Mouse (Mus musculus): Measurements from ENCODE around the gene Nr2e3.

Gene Nr2e3

GRCm38 (mm10) chr9:59960559-59960958 lies at the start of gene Nr2e3:
Gene Nr2e3, minus strand, starts transcription at chr9:59960659.
- in situ Hi-C loops (cut with MseI, MboI): no loop called here

GRCm38 (mm10) chr9:60008936-60009335 lies 48.5 kb upstream of the Nr2e3 start:
- in situ Hi-C loops (cut with MseI, MboI): no loop called here

- in situ Hi-C loops (cut with MseI, MboI): no loop called here
Observed at GRCm38 (mm10) chr9:60002323-60002722, 41.9 kb upstream of the Nr2e3 start.

- in situ Hi-C loops (cut with MseI, MboI): no loop called here
Observed at GRCm38 (mm10) chr9:60001444-60001843, 41.0 kb upstream of the Nr2e3 start.

GRCm38 (mm10) chr9:59997725-59998124 lies 37.3 kb upstream of the Nr2e3 start:
- in situ Hi-C loops (cut with MseI, MboI): no loop called here

GRCm38 (mm10) chr9:59991407-59991806 lies 30.9 kb upstream of the Nr2e3 start:
- in situ Hi-C loops (cut with MseI, MboI): no loop called here

GRCm38 (mm10) chr9:59989864-59990263 lies 29.4 kb upstream of the Nr2e3 start:
- in situ Hi-C loops (cut with MseI, MboI): no loop called here

GRCm38 (mm10) chr9:59985900-59986572 lies 25.6 kb upstream of the Nr2e3 start:
- in situ Hi-C loops (cut with MseI, MboI): no loop called here

GRCm38 (mm10) chr9:59981116-59981515 lies 20.7 kb upstream of the Nr2e3 start:
- in situ Hi-C loops (cut with MseI, MboI): no loop called here

- in situ Hi-C loops (cut with MseI, MboI): no loop called here
Observed at GRCm38 (mm10) chr9:59971263-59971662, 10.8 kb upstream of the Nr2e3 start.

GRCm38 (mm10) chr9:59969383-59969782 lies 8.9 kb upstream of the Nr2e3 start:
- in situ Hi-C loops (cut with MseI, MboI): no loop called here

- in situ Hi-C loops (cut with MseI, MboI): no loop called here
Observed at GRCm38 (mm10) chr9:59965046-59965445, 4.6 kb upstream of the Nr2e3 start.

- in situ Hi-C loops (cut with MseI, MboI): no loop called here
Observed at GRCm38 (mm10) chr9:59964367-59964766, 3.9 kb upstream of the Nr2e3 start.

- in situ Hi-C loops (cut with MseI, MboI): no loop called here
Observed at GRCm38 (mm10) chr9:59961201-59961955, 919 bp upstream of the Nr2e3 start.

GRCm38 (mm10) chr9:59959276-59959675 lies 1.2 kb downstream of the Nr2e3 start:
- in situ Hi-C loops (cut with MseI, MboI): loop anchor here in 1 of 2 experiments (10.0 kb wide), 1 partner anchor 234 kb away; no protein-coding TSS in a partner anchor

- in situ Hi-C loops (cut with MseI, MboI): loop anchor here in 1 of 2 experiments (10.0 kb wide), 1 partner anchor 233 kb away; no protein-coding TSS in a partner anchor
Observed at GRCm38 (mm10) chr9:59958115-59958514, 2.3 kb downstream of the Nr2e3 start.

- in situ Hi-C loops (cut with MseI, MboI): loop anchor here in 1 of 2 experiments (10.0 kb wide), 1 partner anchor 232 kb away; no protein-coding TSS in a partner anchor
Observed at GRCm38 (mm10) chr9:59956496-59956895, 4.0 kb downstream of the Nr2e3 start.

GRCm38 (mm10) chr9:59955692-59956091 lies 4.8 kb downstream of the Nr2e3 start:
- in situ Hi-C loops (cut with MseI, MboI): loop anchor here in 1 of 2 experiments (10.0 kb wide), 1 partner anchor 231 kb away; no protein-coding TSS in a partner anchor

GRCm38 (mm10) chr9:59955199-59955598 lies 5.3 kb downstream of the Nr2e3 start:
- in situ Hi-C loops (cut with MseI, MboI): loop anchor here in 1 of 2 experiments (10.0 kb wide), 1 partner anchor 230 kb away; no protein-coding TSS in a partner anchor

- in situ Hi-C loops (cut with MseI, MboI): loop anchor here in 1 of 2 experiments (10.0 kb wide), 1 partner anchor 229 kb away; no protein-coding TSS in a partner anchor
Observed at GRCm38 (mm10) chr9:59953556-59953955, 6.9 kb downstream of the Nr2e3 start.

- in situ Hi-C loops (cut with MseI, MboI): loop anchor here in 1 of 2 experiments (10.0 kb wide), 1 partner anchor 228 kb away; no protein-coding TSS in a partner anchor
Observed at GRCm38 (mm10) chr9:59952515-59953070, 7.9 kb downstream of the Nr2e3 start.

GRCm38 (mm10) chr9:59951943-59952342 lies 8.5 kb downstream of the Nr2e3 start:
- in situ Hi-C loops (cut with MseI, MboI): loop anchor here in 1 of 2 experiments (10.0 kb wide), 1 partner anchor 227 kb away; no protein-coding TSS in a partner anchor

All from mouse trophoblast stem cell (cell line).